Mouse (Mus musculus) forebrain, postnatal 0 days (tissue): ENCODE measurements around the gene Nr1h2. TPM values are rescaled to one million over a fixed set of nuclear protein-coding genes. Genes with fewer than 3 reads are reported as not detected.

ENCODE experiments used
- ATAC-seq: fragments of 200-750 bp; cut with Nextera tagmentation; 2 replicates; pipeline ENCODE4 v1.8.0; 2017; ENCODE audit warnings: mild to moderate bottlenecking, moderate library complexity
- DNase-seq: peaks from one replicate; pipeline ENCODE4 v3.0.0-alpha.2; 2015
- H3K27ac ChIP-seq: fragments of 300-500 bp; sonication (generic); 2 replicates; pipeline ENCODE4 v1.5.1; 2014; ENCODE audit warnings: low read depth, mild to moderate bottlenecking, antibody characterized with exemption, low read length, moderate library complexity, mixed read lengths
- H3K27me3 ChIP-seq: fragments of 300-500 bp; sonication (generic); 2 replicates; pipeline ENCODE4 v1.6.1; 2014; ENCODE audit warnings: mild to moderate bottlenecking, low read length, mixed read lengths; ENCODE audit not compliant: insufficient read depth
- H3K36me3 ChIP-seq: fragments of 300-500 bp; sonication (generic); 2 replicates; pipeline ENCODE4 v1.6.1; 2014; ENCODE audit warnings: mild to moderate bottlenecking, moderate library complexity; ENCODE audit not compliant: insufficient read depth
- H3K4me1 ChIP-seq: fragments of 300-500 bp; sonication (generic); 2 replicates; pipeline ENCODE4 v1.6.1; 2014; ENCODE audit warnings: antibody characterized with exemption; ENCODE audit not compliant: insufficient read depth
- H3K4me2 ChIP-seq: fragments of 300-500 bp; sonication (generic); 2 replicates; pipeline ENCODE4 v1.6.1; 2014; ENCODE audit warnings: low read depth, mild to moderate bottlenecking, moderate library complexity
- H3K4me3 ChIP-seq: fragments of 300-500 bp; sonication (generic); 2 replicates; pipeline ENCODE4 v1.5.1; 2014; ENCODE audit warnings: low read depth, low read length, mixed read lengths
- H3K9ac ChIP-seq: fragments of 300-500 bp; sonication (generic); 2 replicates; pipeline ENCODE4 v1.6.1; 2014; ENCODE audit warnings: mild to moderate bottlenecking
- H3K9me3 ChIP-seq: fragments of 300-500 bp; sonication (generic); 2 replicates; pipeline ENCODE4 v1.6.1; 2016; ENCODE audit warnings: low read length
- CTCF ChIP-seq: sonication (generic); IDR thresholded peaks from 2 replicates; pipeline ENCODE4 v1.5.1; 2016; ENCODE audit warnings: antibody characterized with exemption, control low read depth, low read depth
- WGBS: fragments of 180-500 bp; shearing (Covaris S2); extraction: QIAGEN DNeasy Blood & Tissue Kit; methylation state at CpG from one replicate; pipeline ENCODE4 v1.1.7; 2014; 5-methylcytosine and 5-hydroxymethylcytosine counted together
- polyA plus RNA-seq: library from polyadenylated mRNA; unstranded; fragments of >200 nt; fragmentation: Nextera tagmentation; extraction: Ambion mirVana; gene quantifications from 2 replicates; pipeline ENCODE4 v1.2.1, GENCODE M21; 2015
- total RNA-seq: library from RNA; depleted of rRNA; stranded (reverse); fragments of >200 nt; gene quantifications from 2 replicates; pipeline ENCODE4 v1.2.3, GENCODE M21; 2014

Nr1h2 gene
- total and polyA plus RNA-seq, 2 experiments from 2014 or later = 44.1 to 51.1 TPM

DNA sequence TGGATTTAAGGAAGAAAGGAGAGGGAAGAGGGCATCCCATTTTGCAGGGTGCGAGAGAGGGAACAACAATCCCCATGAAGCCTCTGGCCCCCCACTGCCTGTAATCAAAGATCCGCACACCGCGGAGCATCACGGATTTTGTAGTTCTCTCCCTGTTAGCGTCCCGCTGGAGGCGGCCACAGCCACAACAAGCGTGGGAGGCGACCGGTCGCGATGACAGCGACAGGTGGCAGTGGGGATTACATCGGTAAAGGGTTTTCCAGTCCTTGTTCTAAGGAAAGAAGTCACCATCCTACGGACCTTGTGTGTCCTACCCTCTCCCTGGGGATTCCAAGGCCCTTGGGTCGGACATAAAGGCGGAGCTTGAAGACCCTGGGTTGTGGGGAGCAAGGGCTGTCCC, 33.2 kb upstream of the Nr1h2 start:
- Histone ChIP-seq H3K4me2 (peak overlapping the region; percentile 97), H3K36me3 (no peaks in the 10 kb centered on the region), H3K27me3 (peaks cover 3% of the 10 kb centered on the region), H3K4me1 (peaks cover 16% of the 10 kb centered on the region; the same call in 1 of the 2 replicates), H3K9ac (peak overlapping the region; percentile 57), H3K9me3 (no peaks in the 10 kb centered on the region), H3K4me3 (peak overlapping the region; percentile 50), H3K27ac (peak overlapping the region; percentile 68; the same call in 1 of the 2 replicates)
- peak; percentile 91 for DNase-seq
- peak; percentile 61 for ATAC-seq
- peak; percentile 29 for TF ChIP-seq CTCF
- 0% methylated on average over 18 of the region's 18 CpGs for WGBS

- no peak for TF ChIP-seq CTCF
- Histone ChIP-seq H3K9ac (peak overlapping the region; percentile 57), H3K4me1 (peaks cover 16% of the 10 kb centered on the region; the same call in 1 of the 2 replicates), H3K27me3 (no peaks in the 10 kb centered on the region), H3K9me3 (no peaks in the 10 kb centered on the region), H3K36me3 (no peaks in the 10 kb centered on the region), H3K27ac (peak overlapping the region; percentile 68), H3K4me2 (peak overlapping the region; percentile 97), H3K4me3 (peak overlapping the region; percentile 50)
- peak; percentile 17; the same call in 1 of the 2 replicates for ATAC-seq
- 10% methylated on average over 19 of the region's 19 CpGs for WGBS
- DNase-seq = peak; percentile 91
Measured at GRCm38 (mm10) chr7:44586518-44586917, 32.8 kb upstream of the Nr1h2 start.

GRCm38 (mm10) chr7:44585606-44586005, 31.9 kb upstream of the Nr1h2 start:
- Histone ChIP-seq H3K9me3 (no peaks in the 10 kb centered on the region), H3K4me1 (peaks cover 16% of the 10 kb centered on the region; the same call in 1 of the 2 replicates), H3K27ac (no peak overlapping the region), H3K4me2 (no peak overlapping the region), H3K27me3 (no peaks in the 10 kb centered on the region), H3K4me3 (no peak overlapping the region), H3K36me3 (no peaks in the 10 kb centered on the region), H3K9ac (no peak overlapping the region)
- ATAC-seq = no peak
- no peak for DNase-seq
- no peak for TF ChIP-seq CTCF
- WGBS = 92% methylated on average over 6 of the region's 6 CpGs

- DNase-seq = no peak
- no peaks in the 10 kb centered on the region for H3K27me3 ChIP-seq
- no peak overlapping the region for H3K4me2 ChIP-seq
- H3K36me3 ChIP-seq = no peaks in the 10 kb centered on the region
- H3K4me3 ChIP-seq = no peak overlapping the region
- H3K9me3 ChIP-seq = no peaks in the 10 kb centered on the region
- no peak for ATAC-seq
- no peak overlapping the region for H3K9ac ChIP-seq
- TF ChIP-seq CTCF = no peak
- no peak overlapping the region for H3K27ac ChIP-seq
- 85% methylated on average over 6 of the region's 6 CpGs for WGBS
- peaks cover 13% of the 10 kb centered on the region; the same call in 1 of the 2 replicates for H3K4me1 ChIP-seq
Measured at GRCm38 (mm10) chr7:44584921-44585320, 31.2 kb upstream of the Nr1h2 start.

DNA sequence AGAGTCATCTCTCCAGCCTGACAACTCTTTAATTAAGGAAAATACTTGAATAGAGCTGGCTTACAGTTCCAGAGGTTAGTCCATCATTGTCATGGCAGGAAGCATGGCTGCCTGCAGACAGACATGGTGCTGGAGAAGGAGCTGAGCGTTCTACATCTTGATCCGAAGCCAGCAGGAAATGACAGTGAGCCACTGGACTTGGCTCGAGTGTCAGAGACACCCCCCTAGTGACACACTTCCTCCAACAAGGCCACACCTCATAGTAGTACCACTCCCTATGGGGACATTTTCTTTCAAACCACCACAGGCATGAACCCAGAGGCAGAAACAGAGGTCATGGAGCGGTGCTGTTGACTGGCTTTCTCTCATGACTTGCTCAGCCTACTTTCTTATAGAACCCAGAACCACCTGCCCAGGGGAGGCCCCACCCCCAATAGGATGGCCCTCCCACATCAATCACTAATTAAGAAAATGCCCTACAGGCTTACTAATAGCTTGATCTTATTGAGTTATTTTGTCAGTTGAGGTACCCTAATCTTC, 30.6 kb upstream of the Nr1h2 start:
- no peak for DNase-seq
- H3K9me3 ChIP-seq = no peaks in the 10 kb centered on the region
- TF ChIP-seq CTCF = no peak
- H3K36me3 ChIP-seq = no peaks in the 10 kb centered on the region
- H3K4me3 ChIP-seq = no peak overlapping the region
- no peak overlapping the region for H3K9ac ChIP-seq
- ATAC-seq = no peak
- no peak overlapping the region for H3K4me2 ChIP-seq
- H3K27ac ChIP-seq = no peak overlapping the region
- 91% methylated on average over 4 of the region's 4 CpGs for WGBS
- peaks cover 9% of the 10 kb centered on the region; the same call in 1 of the 2 replicates for H3K4me1 ChIP-seq
- no peaks in the 10 kb centered on the region for H3K27me3 ChIP-seq

DNA sequence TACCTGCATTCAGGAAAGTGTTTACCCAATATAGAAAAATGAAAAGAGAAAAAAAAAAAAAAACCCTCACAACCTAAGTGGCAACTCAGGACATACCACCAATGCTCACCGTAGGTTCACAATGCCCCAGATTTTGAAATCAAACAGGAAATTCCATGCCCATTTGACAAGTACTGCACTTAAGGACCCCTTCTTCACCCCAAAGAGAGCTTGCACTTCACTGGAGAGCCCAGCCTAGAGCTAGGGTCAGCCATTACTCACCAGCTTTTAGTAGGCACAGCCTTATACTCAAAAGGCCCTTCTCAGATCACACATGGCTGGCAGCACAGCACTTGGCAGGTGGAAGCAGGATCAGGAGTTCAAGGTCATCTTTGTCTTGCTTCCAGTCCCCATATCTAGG, 29.4 kb upstream of the Nr1h2 start:
- H3K4me2 ChIP-seq = no peak overlapping the region
- TF ChIP-seq CTCF = no peak
- H3K9ac ChIP-seq = no peak overlapping the region
- no peak for ATAC-seq
- no peak overlapping the region for H3K4me3 ChIP-seq
- H3K27ac ChIP-seq = no peak overlapping the region
- H3K4me1 ChIP-seq = peaks cover 8% of the 10 kb centered on the region; the same call in 1 of the 2 replicates
- no peaks in the 10 kb centered on the region for H3K36me3 ChIP-seq
- no peak for DNase-seq
- H3K9me3 ChIP-seq = no peaks in the 10 kb centered on the region
- WGBS = 100% methylated on average over 1 of the region's 1 CpGs
- no peaks in the 10 kb centered on the region for H3K27me3 ChIP-seq

DNA sequence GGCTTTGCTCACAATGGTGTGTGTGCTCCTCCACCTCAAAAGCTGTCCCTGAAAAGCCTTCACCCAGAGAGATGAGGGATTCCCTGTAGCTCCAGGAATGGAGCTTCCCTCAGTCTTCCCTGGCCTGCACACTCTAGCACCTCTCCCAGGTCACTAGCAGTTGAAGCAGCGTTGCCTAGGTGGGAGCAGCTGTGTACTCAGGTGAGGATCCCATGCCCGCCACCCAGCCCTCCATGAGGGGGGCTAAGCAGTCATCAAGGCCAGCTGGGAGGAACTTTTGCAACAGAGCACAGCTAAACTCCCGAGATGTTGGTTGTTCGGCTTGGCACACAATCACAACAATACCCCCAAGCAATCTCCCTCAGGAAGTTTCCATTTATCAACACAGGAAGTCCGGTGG, 29.0 kb upstream of the Nr1h2 start:
- TF ChIP-seq CTCF = no peak
- Histone ChIP-seq H3K9ac (no peak overlapping the region), H3K27ac (no peak overlapping the region), H3K27me3 (no peaks in the 10 kb centered on the region), H3K4me1 (peaks cover 8% of the 10 kb centered on the region; the same call in 1 of the 2 replicates), H3K4me2 (no peak overlapping the region), H3K36me3 (no peaks in the 10 kb centered on the region), H3K4me3 (no peak overlapping the region), H3K9me3 (no peaks in the 10 kb centered on the region)
- ATAC-seq = no peak
- 81% methylated on average over 5 of the region's 5 CpGs for WGBS
- DNase-seq = no peak
